Mouse (Mus musculus): Measurements from ENCODE around the gene Bscl2.

GRCm38 (mm10) chr19:8817001-8817400 is 20.3 kb upstream of the Bscl2 start:
- TF ChIP-seq CTCF (IDR thresholded peaks at IDR 0.05; ENCODE audit: borderline replicate concordance, insufficient read depth, low read depth, low read length), result no peak
- no peak for TF ChIP-seq POLR2A (IDR thresholded peaks at IDR 0.05; ENCODE audit: borderline replicate concordance, insufficient read depth, low read length)
